Mouse (Mus musculus): ENCODE measurements at regions not wholly inside any gene's neighbourhood (a gene's known extent, or its start where the extent isn't known, plus 50 kb on each side); places are given as distances from the start of the nearest gene placed in this dataset.

DNA sequence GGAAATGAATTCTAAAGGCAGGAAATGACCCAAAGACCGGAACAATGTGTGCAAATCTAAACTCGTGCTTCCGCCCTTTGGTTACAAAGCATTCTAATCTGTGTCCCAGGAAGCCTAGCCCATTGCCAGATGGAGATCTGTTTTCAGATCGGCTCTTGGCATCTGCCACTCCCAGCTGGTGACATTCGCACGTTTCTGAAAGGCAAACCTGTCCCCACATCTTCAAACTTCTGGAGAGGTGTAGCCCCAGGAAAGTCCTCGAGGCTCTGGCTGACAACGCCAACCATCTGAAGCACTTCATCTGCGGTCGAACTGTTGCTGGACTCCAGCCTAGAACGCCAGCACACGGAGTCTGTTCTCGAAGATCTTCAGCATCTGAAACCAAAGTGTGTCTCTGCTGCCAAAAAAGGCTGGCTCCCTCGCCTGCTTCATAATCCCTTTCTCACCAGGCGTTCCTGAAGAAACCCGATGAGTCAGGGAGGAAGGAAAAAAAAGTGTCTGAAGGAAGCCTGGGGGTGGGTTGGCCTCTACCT is 73.2 kb upstream of the Map4k3 start:
- peak; percentile 63 for ATAC-seq (ENCODE audit: low read depth)
- H3K4me2 ChIP-seq (ENCODE audit: low read depth, low read length): peak overlapping the region; percentile 42
- peak overlapping the region; percentile 28 for H3K9ac ChIP-seq (ENCODE audit: low read length)
- H3K36me3 ChIP-seq (ENCODE audit: control insufficient read depth, insufficient read depth, low read length): no peaks in the 10 kb centered on the region
- H3K9me3 ChIP-seq (ENCODE audit: control insufficient read depth, low read length): no peaks in the 10 kb centered on the region
- 4% methylated on average over 16 of the region's 16 CpGs for WGBS
- peaks cover 31% of the 10 kb centered on the region for H3K4me1 ChIP-seq (replicated peaks; ENCODE audit: control insufficient read depth, insufficient read depth, low read length)
- H3K4me3 ChIP-seq (ENCODE audit: low read length): no peak overlapping the region
- peak overlapping the region; percentile 92 for H3K27ac ChIP-seq (ENCODE audit: low read length)
- H3K27me3 ChIP-seq (ENCODE audit: control insufficient read depth, insufficient read depth, low read depth, low read length): no peaks in the 10 kb centered on the region

DNA sequence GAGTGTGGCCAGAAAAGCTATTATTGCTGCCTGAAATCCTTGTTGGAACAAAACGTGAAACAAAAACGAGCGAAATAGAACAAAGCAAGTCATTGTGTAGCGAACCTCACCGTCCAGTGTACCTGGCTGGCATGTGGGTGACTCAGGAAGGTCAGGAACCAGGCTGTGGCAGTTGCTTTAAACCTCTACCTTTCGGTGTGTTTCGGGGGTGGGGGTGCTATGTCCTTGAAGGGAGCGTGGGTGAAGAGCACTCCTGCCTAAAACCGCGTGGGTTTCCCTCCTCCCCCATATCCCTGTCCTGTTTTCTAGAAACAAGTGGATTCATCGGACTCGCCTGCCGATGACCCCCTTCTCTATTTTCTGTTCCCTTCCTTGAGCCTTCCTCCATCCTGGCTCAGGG is 72.6 kb upstream of the Map4k3 start:
- peaks cover 31% of the 10 kb centered on the region for H3K4me1 ChIP-seq (replicated peaks; ENCODE audit: control insufficient read depth, insufficient read depth, low read length)
- H3K27ac ChIP-seq (ENCODE audit: low read length): peak overlapping the region; percentile 92
- ATAC-seq (ENCODE audit: low read depth): no peak
- H3K27me3 ChIP-seq (ENCODE audit: control insufficient read depth, insufficient read depth, low read depth, low read length): no peaks in the 10 kb centered on the region
- H3K4me3 ChIP-seq (ENCODE audit: low read length): peak overlapping the region; percentile 16; the same call in 1 of the 2 replicates
- H3K9me3 ChIP-seq (ENCODE audit: control insufficient read depth, low read length): no peaks in the 10 kb centered on the region
- H3K36me3 ChIP-seq (ENCODE audit: control insufficient read depth, insufficient read depth, low read length): no peaks in the 10 kb centered on the region
- 47% methylated on average over 13 of the region's 13 CpGs for WGBS
- peak overlapping the region; percentile 42 for H3K4me2 ChIP-seq (ENCODE audit: low read depth, low read length)
- H3K9ac ChIP-seq (ENCODE audit: low read length): peak overlapping the region; percentile 46; the same call in 1 of the 2 replicates

DNA sequence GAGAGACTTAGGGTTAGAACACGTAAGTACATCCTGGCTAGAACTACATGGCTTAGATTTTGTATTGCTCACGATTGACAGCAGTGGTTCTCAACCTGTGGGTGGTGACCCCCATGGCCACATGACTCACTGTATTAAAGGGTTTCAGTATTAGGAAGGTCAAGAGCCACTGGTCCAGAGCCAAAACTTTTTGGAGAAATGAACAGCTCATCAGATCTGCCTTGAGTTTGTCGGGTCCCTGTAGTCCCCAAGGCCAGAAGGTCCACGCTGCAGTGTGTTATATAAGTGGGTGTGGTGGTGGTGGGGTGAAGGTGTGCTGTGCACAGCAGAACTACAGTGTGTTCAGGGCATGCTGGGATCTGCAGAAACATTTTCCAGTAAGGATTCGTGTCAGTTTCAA is 72.2 kb upstream of the Map4k3 start:
- H3K4me2 ChIP-seq (ENCODE audit: low read depth, low read length): peak overlapping the region; percentile 42; the same call in 1 of the 2 replicates
- peak overlapping the region; percentile 46; the same call in 1 of the 2 replicates for H3K9ac ChIP-seq (ENCODE audit: low read length)
- peaks cover 33% of the 10 kb centered on the region for H3K4me1 ChIP-seq (replicated peaks; ENCODE audit: control insufficient read depth, insufficient read depth, low read length)
- H3K27ac ChIP-seq (ENCODE audit: low read length): peak overlapping the region; percentile 92
- 48% methylated on average over 5 of the region's 5 CpGs for WGBS
- ATAC-seq (ENCODE audit: low read depth): no peak
- H3K9me3 ChIP-seq (ENCODE audit: control insufficient read depth, low read length): no peaks in the 10 kb centered on the region
- no peak overlapping the region for H3K4me3 ChIP-seq (ENCODE audit: low read length)
- no peaks in the 10 kb centered on the region for H3K36me3 ChIP-seq (ENCODE audit: control insufficient read depth, insufficient read depth, low read length)
- no peaks in the 10 kb centered on the region for H3K27me3 ChIP-seq (ENCODE audit: control insufficient read depth, insufficient read depth, low read depth, low read length)

DNA sequence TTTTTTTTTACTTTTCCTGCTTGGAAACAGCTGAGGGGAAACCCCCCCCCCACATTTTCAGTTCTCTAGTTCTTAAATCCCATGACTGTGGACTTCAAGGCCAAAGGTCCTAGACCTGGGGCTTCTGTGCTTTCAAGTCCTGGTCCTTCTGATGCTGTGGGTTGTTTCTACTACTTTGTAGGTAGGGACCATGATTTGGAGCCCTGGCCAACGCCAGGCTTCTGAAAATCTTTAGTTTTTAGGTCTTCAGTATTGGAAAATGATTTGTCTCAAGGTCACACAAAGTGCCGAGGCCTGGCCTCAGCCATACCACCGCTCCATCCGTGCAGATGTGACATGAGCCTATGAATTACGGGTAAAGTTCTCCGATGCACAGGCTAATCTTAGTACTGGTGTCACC is 70.8 kb upstream of the Map4k3 start:
- H3K4me2 ChIP-seq (ENCODE audit: low read depth, low read length): no peak overlapping the region
- H3K27me3 ChIP-seq (ENCODE audit: control insufficient read depth, insufficient read depth, low read depth, low read length): no peaks in the 10 kb centered on the region
- no peaks in the 10 kb centered on the region for H3K9me3 ChIP-seq (ENCODE audit: control insufficient read depth, low read length)
- no peak overlapping the region for H3K4me3 ChIP-seq (ENCODE audit: low read length)
- H3K9ac ChIP-seq (ENCODE audit: low read length): no peak overlapping the region
- no peak for ATAC-seq (ENCODE audit: low read depth)
- peaks cover 39% of the 10 kb centered on the region for H3K4me1 ChIP-seq (replicated peaks; ENCODE audit: control insufficient read depth, insufficient read depth, low read length)
- no peaks in the 10 kb centered on the region for H3K36me3 ChIP-seq (ENCODE audit: control insufficient read depth, insufficient read depth, low read length)
- H3K27ac ChIP-seq (ENCODE audit: low read length): no peak overlapping the region
- 92% methylated on average over 6 of the region's 6 CpGs for WGBS

DNA sequence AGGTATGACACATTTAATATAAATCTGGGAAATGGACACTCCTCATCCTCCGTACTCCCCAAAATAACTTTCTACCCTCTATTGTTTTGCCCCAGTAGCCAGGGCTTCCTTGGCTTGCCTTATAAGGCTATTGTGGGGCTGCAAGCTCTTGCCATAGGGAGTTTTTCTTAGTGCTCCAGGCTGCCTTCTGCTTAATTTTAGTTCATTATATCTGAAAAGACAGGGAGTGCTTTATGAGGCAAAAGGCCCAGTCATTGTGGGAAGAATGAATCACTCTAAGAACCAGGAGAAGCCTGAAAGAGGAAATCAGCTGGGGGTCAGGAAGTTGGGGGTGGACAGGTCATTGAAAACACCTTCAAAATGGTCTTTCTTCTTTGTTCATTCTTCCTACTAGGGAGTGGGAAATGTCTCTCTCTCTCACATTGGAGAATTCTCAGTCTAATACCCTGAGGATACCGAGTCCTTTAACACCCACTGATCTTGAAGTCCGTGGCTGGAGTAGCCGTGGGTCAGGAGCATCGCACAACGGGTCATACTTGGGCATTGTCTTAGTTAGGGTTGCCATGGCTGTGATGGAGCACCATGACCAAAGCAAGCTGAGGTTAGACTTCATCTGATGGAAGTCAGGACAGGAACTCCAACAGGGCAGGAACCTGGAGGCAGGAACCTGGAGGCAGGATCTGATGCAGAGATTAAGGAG is 70.1 kb upstream of the Map4k3 start:
- H3K4me1 ChIP-seq (replicated peaks; ENCODE audit: control insufficient read depth, insufficient read depth, low read length): peaks cover 36% of the 10 kb centered on the region
- H3K4me2 ChIP-seq (ENCODE audit: low read depth, low read length): no peak overlapping the region
- H3K4me3 ChIP-seq (ENCODE audit: low read length): no peak overlapping the region
- H3K36me3 ChIP-seq (ENCODE audit: control insufficient read depth, insufficient read depth, low read length): no peaks in the 10 kb centered on the region
- H3K9me3 ChIP-seq (ENCODE audit: control insufficient read depth, low read length): no peaks in the 10 kb centered on the region
- no peak overlapping the region for H3K27ac ChIP-seq (ENCODE audit: low read length)
- H3K9ac ChIP-seq (ENCODE audit: low read length): no peak overlapping the region
- 85% methylated on average over 6 of the region's 6 CpGs for WGBS
- H3K27me3 ChIP-seq (ENCODE audit: control insufficient read depth, insufficient read depth, low read depth, low read length): no peaks in the 10 kb centered on the region
- ATAC-seq (ENCODE audit: low read depth): no peak

DNA sequence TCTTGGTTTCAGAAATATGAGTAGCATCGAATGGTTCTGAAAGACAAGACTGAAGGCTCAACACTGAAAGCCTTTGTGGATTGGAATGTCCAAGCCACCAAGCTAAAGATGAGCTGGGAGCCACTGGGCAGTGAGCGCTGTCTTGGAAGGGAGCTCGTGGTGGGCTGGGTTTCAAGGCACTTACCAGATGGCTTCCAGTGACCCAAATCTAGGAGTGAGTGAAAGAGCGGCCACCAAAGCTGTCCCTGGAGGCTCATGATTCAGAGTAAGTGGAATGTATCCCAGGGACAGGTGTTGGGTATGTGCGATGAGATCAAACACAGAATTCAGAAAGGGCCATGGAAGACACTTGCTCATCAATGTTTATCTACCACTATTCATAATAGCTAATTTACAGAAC is 68.5 kb upstream of the Map4k3 start:
- Histone ChIP-seq H3K9me3 (ENCODE audit: control insufficient read depth, low read length) (no peaks in the 10 kb centered on the region), H3K4me2 (ENCODE audit: low read depth, low read length) (no peak overlapping the region), H3K4me1 (replicated peaks; ENCODE audit: control insufficient read depth, insufficient read depth, low read length) (peaks cover 27% of the 10 kb centered on the region), H3K4me3 (ENCODE audit: low read length) (no peak overlapping the region), H3K27me3 (ENCODE audit: control insufficient read depth, insufficient read depth, low read depth, low read length) (no peaks in the 10 kb centered on the region), H3K36me3 (ENCODE audit: control insufficient read depth, insufficient read depth, low read length) (no peaks in the 10 kb centered on the region), H3K9ac (ENCODE audit: low read length) (no peak overlapping the region), H3K27ac (ENCODE audit: low read length) (no peak overlapping the region)
- 89% methylated on average over 5 of the region's 5 CpGs for WGBS
- ATAC-seq (ENCODE audit: low read depth): no peak

DNA sequence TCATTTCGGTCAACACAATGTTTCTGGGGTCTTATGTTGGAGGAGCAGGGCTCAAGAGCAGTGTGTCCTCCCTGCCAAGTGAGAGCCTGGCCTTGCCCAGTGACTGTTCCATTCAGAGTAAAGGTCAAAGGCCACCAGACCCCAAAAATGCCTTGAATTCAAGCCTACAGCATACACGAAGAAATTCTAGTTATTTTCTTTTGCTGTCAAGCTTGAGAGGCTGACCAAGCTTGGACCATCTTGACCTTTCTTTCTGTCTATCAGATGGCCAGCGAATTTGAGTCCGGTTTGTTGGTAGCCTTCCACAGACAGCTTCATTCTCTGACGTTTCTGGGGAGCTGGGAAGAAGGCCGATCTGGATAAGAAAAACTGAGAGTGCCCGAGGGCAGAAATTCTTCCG is 68.1 kb upstream of the Map4k3 start:
- H3K27me3 ChIP-seq (ENCODE audit: control insufficient read depth, insufficient read depth, low read depth, low read length): no peaks in the 10 kb centered on the region
- no peak overlapping the region for H3K9ac ChIP-seq (ENCODE audit: low read length)
- WGBS: 79% methylated on average over 8 of the region's 8 CpGs
- no peak overlapping the region for H3K27ac ChIP-seq (ENCODE audit: low read length)
- H3K4me3 ChIP-seq (ENCODE audit: low read length): no peak overlapping the region
- no peak for ATAC-seq (ENCODE audit: low read depth)
- peaks cover 26% of the 10 kb centered on the region for H3K4me1 ChIP-seq (replicated peaks; ENCODE audit: control insufficient read depth, insufficient read depth, low read length)
- H3K36me3 ChIP-seq (ENCODE audit: control insufficient read depth, insufficient read depth, low read length): no peaks in the 10 kb centered on the region
- H3K9me3 ChIP-seq (ENCODE audit: control insufficient read depth, low read length): no peaks in the 10 kb centered on the region
- no peak overlapping the region for H3K4me2 ChIP-seq (ENCODE audit: low read depth, low read length)

DNA sequence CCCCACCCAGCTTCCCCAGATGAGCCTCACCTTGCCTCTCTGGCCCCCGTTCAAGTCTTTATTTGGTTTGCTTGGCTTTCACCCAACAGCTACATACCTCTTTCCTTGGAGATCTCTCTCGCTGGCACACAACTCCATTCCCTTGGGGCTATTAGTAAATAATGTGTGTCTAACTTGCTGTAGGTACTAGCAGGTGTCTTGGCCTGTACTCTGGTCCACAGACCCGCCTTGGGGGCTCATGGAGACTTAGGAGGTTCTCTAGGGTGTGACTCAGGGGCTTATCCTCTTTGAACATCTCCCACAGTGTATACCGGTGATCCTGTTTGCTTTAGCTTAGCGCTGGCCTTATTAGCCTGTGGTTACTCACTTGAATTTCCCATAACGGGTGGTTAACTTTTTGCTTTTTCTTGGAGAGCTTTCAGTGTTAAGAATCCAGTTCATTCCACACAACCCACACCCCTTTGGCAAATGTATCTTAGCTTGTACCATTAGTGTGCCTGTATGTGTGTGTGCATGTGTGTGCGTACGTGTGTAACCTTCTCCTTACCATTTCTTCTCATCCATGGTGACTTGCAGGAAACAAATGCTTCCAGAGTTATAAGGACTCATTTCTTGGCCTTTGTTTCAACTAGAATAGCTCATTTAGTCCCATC is 67.3 kb upstream of the Map4k3 start:
- peaks cover 18% of the 10 kb centered on the region for H3K4me1 ChIP-seq (replicated peaks; ENCODE audit: control insufficient read depth, insufficient read depth, low read length)
- no peak overlapping the region for H3K9ac ChIP-seq (ENCODE audit: low read length)
- ATAC-seq (ENCODE audit: low read depth): peak; percentile 45
- peak overlapping the region; percentile 82 for H3K27ac ChIP-seq (ENCODE audit: low read length)
- no peak overlapping the region for H3K4me2 ChIP-seq (ENCODE audit: low read depth, low read length)
- 64% methylated on average over 8 of the region's 8 CpGs for WGBS
- H3K27me3 ChIP-seq (ENCODE audit: control insufficient read depth, insufficient read depth, low read depth, low read length): no peaks in the 10 kb centered on the region
- H3K9me3 ChIP-seq (ENCODE audit: control insufficient read depth, low read length): no peaks in the 10 kb centered on the region
- H3K36me3 ChIP-seq (ENCODE audit: control insufficient read depth, insufficient read depth, low read length): no peaks in the 10 kb centered on the region
- H3K4me3 ChIP-seq (ENCODE audit: low read length): no peak overlapping the region

DNA sequence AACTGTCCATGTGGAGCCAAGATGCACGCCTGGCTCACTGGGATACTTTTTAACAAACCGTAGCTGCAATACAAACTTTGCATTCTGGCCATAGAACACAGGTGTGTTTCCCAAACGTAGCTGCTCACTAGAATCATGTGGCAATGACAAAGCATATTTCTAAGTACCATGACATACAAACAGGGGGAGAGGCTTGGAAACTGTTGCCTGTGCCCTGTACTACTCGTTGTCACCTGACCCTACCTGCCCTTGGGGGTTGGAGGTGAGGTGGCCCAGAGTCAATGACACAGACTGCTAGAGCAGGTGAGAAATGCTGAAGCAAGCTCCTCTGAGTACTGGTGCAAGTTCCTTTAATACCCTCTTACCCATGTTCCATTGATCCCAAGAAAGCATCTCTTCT is 64.3 kb upstream of the Map4k3 start:
- Histone ChIP-seq H3K4me1 (replicated peaks; ENCODE audit: control insufficient read depth, insufficient read depth, low read length) (peaks cover 16% of the 10 kb centered on the region), H3K4me2 (ENCODE audit: low read depth, low read length) (no peak overlapping the region), H3K27ac (ENCODE audit: low read length) (no peak overlapping the region), H3K4me3 (ENCODE audit: low read length) (no peak overlapping the region), H3K9ac (ENCODE audit: low read length) (no peak overlapping the region), H3K36me3 (ENCODE audit: control insufficient read depth, insufficient read depth, low read length) (no peaks in the 10 kb centered on the region), H3K27me3 (ENCODE audit: control insufficient read depth, insufficient read depth, low read depth, low read length) (no peaks in the 10 kb centered on the region), H3K9me3 (ENCODE audit: control insufficient read depth, low read length) (no peaks in the 10 kb centered on the region)
- 73% methylated on average over 4 of the region's 4 CpGs for WGBS
- ATAC-seq (ENCODE audit: low read depth): no peak
